Mouse (Mus musculus) cerebellum, adult 18-20 months (tissue): ENCODE results near the gene Rere.
A peak's percentile ranks its signal among the peaks of the same experiment; 100 is the strongest.

Experiments
- DNase-seq, 2 experiments: peaks; one replicate each; pipeline ENCODE4 v3.0.0; 2021

The Rere gene

GRCm38 (mm10) chr4:150351419-150352075, 70.1 kb downstream of the Rere start:
- no peak for DNase-seq

GRCm38 (mm10) chr4:150352736-150353135, 71.3 kb downstream of the Rere start:
- no peak for DNase-seq

GRCm38 (mm10) chr4:150353376-150353900, 72.0 kb downstream of the Rere start:
- DNase-seq, result no peak

GRCm38 (mm10) chr4:150355801-150356200, 74.4 kb downstream of the Rere start:
- DNase-seq, result no peak

- no peak for DNase-seq
Observed at GRCm38 (mm10) chr4:150361986-150362691, 80.7 kb downstream of the Rere start.

- no peak for DNase-seq
Observed at GRCm38 (mm10) chr4:150362858-150363257, 81.4 kb downstream of the Rere start.

GRCm38 (mm10) chr4:150364786-150365185, 83.3 kb downstream of the Rere start:
- DNase-seq, result no peak

- DNase-seq, result no peak
Observed at GRCm38 (mm10) chr4:150366510-150367208, 85.2 kb downstream of the Rere start.

GRCm38 (mm10) chr4:150371580-150372380, 90.3 kb downstream of the Rere start:
- peak; percentile 81 to 84 for DNase-seq

- DNase-seq, result no peak
Observed at GRCm38 (mm10) chr4:150372631-150373041, 91.2 kb downstream of the Rere start.

GRCm38 (mm10) chr4:150373111-150374109, 92.0 kb downstream of the Rere start:
- DNase-seq, result peak; percentile 46 to 48

- no peak for DNase-seq
Observed at GRCm38 (mm10) chr4:150374651-150375447, 93.4 kb downstream of the Rere start.

- DNase-seq, result no peak
Observed at GRCm38 (mm10) chr4:150375448-150375935, 94.0 kb downstream of the Rere start.

- DNase-seq, result no peak
Observed at GRCm38 (mm10) chr4:150379313-150379712, 97.9 kb downstream of the Rere start.

GRCm38 (mm10) chr4:150379772-150380171, 98.3 kb downstream of the Rere start:
- DNase-seq, result no peak

GRCm38 (mm10) chr4:150380273-150380672, 98.8 kb downstream of the Rere start:
- no peak for DNase-seq

- DNase-seq, result no peak
Observed at GRCm38 (mm10) chr4:150382504-150382903, 101.1 kb downstream of the Rere start.

GRCm38 (mm10) chr4:150384405-150384804, 103.0 kb downstream of the Rere start:
- no peak for DNase-seq

- DNase-seq, result no peak
Observed at GRCm38 (mm10) chr4:150384899-150385298, 103.5 kb downstream of the Rere start.

- no peak for DNase-seq
Observed at GRCm38 (mm10) chr4:150388518-150388917, 107.1 kb downstream of the Rere start.
